Mouse (Mus musculus) midbrain, postnatal 0 days (tissue): ENCODE measurements around the gene Trcg1. TPM values are rescaled to one million over a fixed set of nuclear protein-coding genes. Genes with fewer than 3 reads are reported as not detected.

Experiments
- ATAC-seq: fragments of 200-750 bp; cut with Nextera tagmentation; 2 replicates; pipeline ENCODE4 v1.8.0; 2017; ENCODE audit warnings: moderate number of reproducible peaks, mild to moderate bottlenecking, moderate TSS enrichment, moderate library complexity; ENCODE audit not compliant: low FRiP score
- DNase-seq: peaks from one replicate; pipeline ENCODE4 v3.0.0-alpha.2; 2015; ENCODE audit warnings: low spot score
- H3K27ac ChIP-seq: fragments of 300-500 bp; sonication (generic); 2 replicates; pipeline ENCODE4 v1.5.1; 2014; ENCODE audit warnings: low read depth, mild to moderate bottlenecking, low read length, mixed read lengths
- H3K27me3 ChIP-seq: fragments of 300-500 bp; sonication (generic); 2 replicates; pipeline ENCODE4 v1.6.1; 2014; ENCODE audit warnings: low read length, control low read depth, mixed read lengths; ENCODE audit not compliant: insufficient read depth
- H3K36me3 ChIP-seq: fragments of 300-500 bp; sonication (generic); 2 replicates; pipeline ENCODE4 v1.6.1; 2014; ENCODE audit warnings: low read length, control low read depth, mixed read lengths; ENCODE audit not compliant: insufficient read depth
- H3K4me1 ChIP-seq: fragments of 300-500 bp; sonication (generic); 2 replicates; pipeline ENCODE4 v1.6.1; 2014; ENCODE audit warnings: mild to moderate bottlenecking, control low read depth, antibody characterized with exemption, low read length, mixed read lengths; ENCODE audit not compliant: insufficient read depth
- H3K4me2 ChIP-seq: fragments of 300-500 bp; sonication (generic); 2 replicates; pipeline ENCODE4 v1.6.1; 2014; ENCODE audit warnings: low read depth, mild to moderate bottlenecking, low read length, mixed read lengths; ENCODE audit not compliant: poor library complexity, severe bottlenecking
- H3K4me3 ChIP-seq: fragments of 300-500 bp; sonication (generic); 2 replicates; pipeline ENCODE4 v1.5.1; 2014; ENCODE audit warnings: low read depth, mild to moderate bottlenecking, low read length, moderate library complexity
- H3K9ac ChIP-seq: fragments of 300-500 bp; sonication (generic); replicated peaks from 2 replicates; pipeline ENCODE4 v1.6.1; 2014; ENCODE audit warnings: mild to moderate bottlenecking, low read length, moderate library complexity, mixed read lengths; ENCODE audit not compliant: poor library complexity, severe bottlenecking
- H3K9me3 ChIP-seq: fragments of 300-500 bp; sonication (generic); 2 replicates; pipeline ENCODE4 v1.6.1; 2016; ENCODE audit warnings: low read length, control low read depth
- CTCF ChIP-seq: IDR thresholded peaks from 2 replicates; pipeline ENCODE4 v1.5.1; 2016; ENCODE audit warnings: antibody characterized with exemption, mild to moderate bottlenecking
- WGBS: fragments of 180-500 bp; shearing (Covaris S2); extraction: QIAGEN DNeasy Blood & Tissue Kit; methylation state at CpG from one replicate; pipeline ENCODE4 v1.1.7; 2014; 5-methylcytosine and 5-hydroxymethylcytosine counted together
- polyA plus RNA-seq: library from polyadenylated mRNA; unstranded; fragments of >200 nt; fragmentation: Nextera tagmentation; extraction: Ambion mirVana; gene quantifications from 2 replicates; pipeline ENCODE4 v1.2.1, GENCODE M21; 2015
- total RNA-seq: library from RNA; depleted of rRNA; stranded (reverse); fragments of >200 nt; gene quantifications from 2 replicates; pipeline ENCODE4 v1.2.3, GENCODE M21; 2014

The Trcg1 gene
- total and polyA plus RNA-seq, 2 experiments from 2014 or later: not detected

DNA sequence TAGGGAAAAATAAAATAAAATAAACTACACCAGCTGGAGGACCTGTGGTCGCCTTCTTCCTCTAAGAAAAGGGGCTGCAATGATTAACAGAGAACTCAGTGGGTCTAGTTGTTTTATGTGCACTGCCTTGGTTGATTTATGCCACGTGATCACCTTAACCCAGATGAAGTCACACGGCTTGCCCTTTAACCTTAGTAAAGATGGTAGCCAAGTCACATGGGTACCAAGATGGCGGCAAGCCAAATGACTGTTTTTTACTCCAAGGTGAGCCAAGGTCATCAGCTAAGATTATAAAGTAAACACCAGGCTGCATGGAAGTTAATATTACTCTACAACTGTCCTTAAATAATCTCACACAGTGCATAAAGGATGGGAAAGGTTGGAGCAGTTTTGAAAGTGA, 6.6 kb upstream of the Trcg1 start:
- no peak overlapping the region for H3K4me3 ChIP-seq
- H3K9me3 ChIP-seq: no peaks in the 10 kb centered on the region
- TF ChIP-seq CTCF: no peak
- DNase-seq (no peak), ATAC-seq (no peak)
- H3K9ac ChIP-seq: no peak overlapping the region
- 85% methylated on average over 4 of the region's 4 CpGs for WGBS
- H3K4me1 ChIP-seq: no peaks in the 10 kb centered on the region
- H3K27me3 ChIP-seq: no peaks in the 10 kb centered on the region
- H3K27ac ChIP-seq: no peak overlapping the region
- no peak overlapping the region for H3K4me2 ChIP-seq
- no peaks in the 10 kb centered on the region for H3K36me3 ChIP-seq

DNA sequence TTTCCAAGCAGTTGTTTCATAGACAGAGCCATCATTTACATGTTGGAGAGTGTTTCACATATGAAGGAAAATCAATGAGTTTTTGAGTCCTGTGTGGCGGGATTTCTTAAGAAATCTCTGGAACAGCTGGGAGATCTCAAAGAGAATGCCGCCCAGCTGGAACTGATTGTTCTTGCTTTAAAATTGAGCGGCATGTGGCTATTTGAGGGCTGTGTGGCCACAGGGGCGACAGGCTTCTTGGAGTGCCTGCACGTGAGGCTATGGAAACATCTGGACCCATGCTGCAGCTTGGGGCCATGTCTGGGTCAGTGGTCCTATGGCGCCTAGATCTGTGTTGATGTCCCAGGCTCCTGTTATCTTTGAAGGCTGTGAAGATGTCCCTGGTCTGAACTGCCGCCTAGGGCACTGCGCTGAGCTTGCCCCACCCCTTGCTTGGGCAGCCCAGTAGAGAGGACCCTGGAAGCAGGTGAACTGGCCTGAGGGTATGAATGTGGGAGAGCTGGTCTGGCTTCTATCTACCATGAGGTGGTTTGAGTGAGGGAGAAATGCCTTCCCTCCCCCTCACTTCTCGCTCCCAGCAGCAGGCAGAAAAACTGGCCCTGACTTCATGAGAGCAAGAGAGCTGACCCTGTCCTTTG, 6.1 kb upstream of the Trcg1 start:
- no peaks in the 10 kb centered on the region for H3K27me3 ChIP-seq
- DNase-seq (no peak), ATAC-seq (no peak)
- H3K36me3 ChIP-seq: no peaks in the 10 kb centered on the region
- no peak overlapping the region for H3K4me3 ChIP-seq
- 70% methylated on average over 9 of the region's 9 CpGs for WGBS
- H3K27ac ChIP-seq: no peak overlapping the region
- TF ChIP-seq CTCF: no peak
- H3K4me2 ChIP-seq: no peak overlapping the region
- no peaks in the 10 kb centered on the region for H3K9me3 ChIP-seq
- no peaks in the 10 kb centered on the region for H3K4me1 ChIP-seq
- no peak overlapping the region for H3K9ac ChIP-seq

DNA sequence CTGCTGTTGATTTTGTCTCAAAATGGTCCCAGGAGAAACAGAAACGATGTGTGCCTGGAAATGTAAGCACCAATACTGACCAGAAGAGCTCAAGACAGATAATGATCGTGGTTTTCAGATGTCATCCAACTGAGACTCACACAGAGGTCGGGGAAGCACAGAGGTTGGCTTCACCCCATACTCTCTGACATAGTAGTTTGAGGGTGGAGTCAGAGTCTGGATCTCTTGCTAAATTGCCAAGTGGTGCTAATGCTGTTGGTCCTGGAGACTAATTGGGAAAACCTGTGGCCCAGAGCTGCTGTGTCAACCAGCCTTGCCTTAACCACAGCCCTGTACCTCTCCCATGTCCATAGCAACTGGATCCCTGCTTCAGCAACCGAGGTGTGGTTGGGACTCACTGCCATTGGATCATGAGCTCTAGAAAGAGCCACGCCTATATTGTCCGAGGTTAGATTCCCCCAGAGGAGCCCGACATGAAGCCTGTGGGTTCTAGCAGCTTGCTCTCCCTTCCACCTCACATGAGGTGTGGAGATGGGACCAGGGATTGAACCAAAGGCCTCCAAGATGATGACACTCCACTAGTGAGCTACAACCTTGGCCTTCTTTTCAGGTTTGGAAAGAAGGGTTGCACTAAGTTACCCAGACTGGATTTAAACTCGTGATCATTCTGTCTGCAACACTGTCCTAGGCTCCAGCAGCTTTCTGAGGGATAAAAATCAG, 4.7 kb upstream of the Trcg1 start:
- Histone ChIP-seq H3K4me2 (no peak overlapping the region), H3K9ac (no peak overlapping the region), H3K36me3 (no peaks in the 10 kb centered on the region), H3K4me3 (no peak overlapping the region), H3K4me1 (no peaks in the 10 kb centered on the region), H3K27me3 (no peaks in the 10 kb centered on the region), H3K9me3 (no peaks in the 10 kb centered on the region), H3K27ac (no peak overlapping the region)
- no peak for TF ChIP-seq CTCF
- ATAC-seq: no peak
- DNase-seq: no peak
- WGBS: 79% methylated on average over 8 of the region's 8 CpGs

DNA sequence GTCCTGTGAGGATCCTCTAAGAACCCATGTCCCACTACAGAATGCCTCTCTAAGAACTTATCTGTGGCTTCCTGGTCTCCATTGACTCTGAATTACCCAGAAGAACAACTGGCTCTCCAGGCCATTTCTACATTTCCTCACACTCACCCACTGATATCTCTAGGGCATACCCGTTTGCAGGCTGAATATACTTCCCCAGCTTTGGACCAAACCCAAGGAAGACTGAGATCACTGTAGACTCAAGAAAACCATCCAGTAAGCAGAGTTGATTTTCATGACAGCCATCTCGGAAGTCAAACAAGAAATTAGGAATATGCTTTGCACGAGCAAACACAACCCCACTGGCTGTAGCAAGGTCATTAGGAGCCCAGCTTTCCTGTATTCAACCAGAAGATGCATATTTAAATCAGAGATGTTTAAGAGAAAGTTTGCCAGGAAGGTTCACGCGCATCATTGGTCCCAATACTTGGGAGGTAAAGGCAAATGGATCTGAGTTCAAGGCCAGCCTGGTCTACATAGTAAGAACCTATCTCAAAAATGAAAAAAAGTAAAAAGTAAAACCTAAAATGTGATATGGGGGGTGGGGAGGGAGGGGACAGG, 3.9 kb upstream of the Trcg1 start:
- no peak for TF ChIP-seq CTCF
- Histone ChIP-seq H3K27ac (no peak overlapping the region), H3K9me3 (no peaks in the 10 kb centered on the region), H3K9ac (no peak overlapping the region), H3K4me2 (no peak overlapping the region), H3K4me1 (no peaks in the 10 kb centered on the region), H3K4me3 (no peak overlapping the region), H3K27me3 (no peaks in the 10 kb centered on the region), H3K36me3 (no peaks in the 10 kb centered on the region)
- DNase-seq (no peak), ATAC-seq (no peak)
- 91% methylated on average over 5 of the region's 5 CpGs for WGBS

DNA sequence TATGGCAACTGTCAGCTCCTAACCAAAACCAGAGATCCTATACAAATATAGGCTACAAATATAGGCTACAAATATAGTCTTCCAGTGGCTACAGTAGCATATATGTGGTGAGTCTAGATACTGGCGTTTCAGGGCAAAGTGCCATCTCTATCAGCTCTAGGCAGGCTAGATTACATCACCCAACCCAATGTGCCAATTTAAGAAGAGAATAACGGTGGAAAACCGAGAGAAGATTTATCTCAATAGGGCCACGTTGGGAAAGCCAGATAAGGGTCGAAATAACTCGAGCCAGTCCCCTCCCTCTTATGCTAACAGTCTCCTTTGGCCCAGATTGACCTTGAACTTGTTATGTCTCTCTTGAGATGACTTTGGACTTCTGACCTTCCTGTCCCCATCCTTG, 3.2 kb upstream of the Trcg1 start:
- no peaks in the 10 kb centered on the region for H3K4me1 ChIP-seq
- H3K4me2 ChIP-seq: no peak overlapping the region
- H3K4me3 ChIP-seq: no peak overlapping the region
- no peaks in the 10 kb centered on the region for H3K27me3 ChIP-seq
- DNase-seq (no peak), ATAC-seq (no peak)
- TF ChIP-seq CTCF: no peak
- H3K9ac ChIP-seq: no peak overlapping the region
- WGBS: 83% methylated on average over 6 of the region's 6 CpGs
- no peaks in the 10 kb centered on the region for H3K36me3 ChIP-seq
- no peak overlapping the region for H3K27ac ChIP-seq
- H3K9me3 ChIP-seq: no peaks in the 10 kb centered on the region

DNA sequence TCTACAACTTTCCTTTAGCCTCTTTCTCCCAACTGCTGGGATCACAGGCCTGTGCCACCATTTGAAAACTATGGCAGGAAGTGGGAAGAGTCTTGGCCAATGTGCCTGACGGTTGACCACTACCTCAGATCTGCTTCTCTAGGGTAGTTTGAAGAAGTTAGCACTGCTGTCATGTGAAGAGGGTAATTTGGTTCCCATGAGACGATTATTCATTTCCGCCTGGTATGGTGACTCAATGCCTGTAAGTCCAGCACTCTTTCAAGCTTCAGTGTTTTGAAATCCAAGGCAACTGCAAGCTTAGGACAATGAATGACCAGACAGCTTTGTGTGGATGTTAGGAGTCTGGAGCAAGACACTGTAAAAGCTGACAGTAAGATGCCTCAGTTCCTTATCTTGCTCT, 2.6 kb upstream of the Trcg1 start:
- TF ChIP-seq CTCF: no peak
- no peak for DNase-seq
- no peak for ATAC-seq
- H3K27ac ChIP-seq: no peak overlapping the region
- no peaks in the 10 kb centered on the region for H3K4me1 ChIP-seq
- 90% methylated on average over 3 of the region's 3 CpGs for WGBS
- H3K4me2 ChIP-seq: no peak overlapping the region
- no peaks in the 10 kb centered on the region for H3K36me3 ChIP-seq
- no peaks in the 10 kb centered on the region for H3K27me3 ChIP-seq
- no peaks in the 10 kb centered on the region for H3K9me3 ChIP-seq
- no peak overlapping the region for H3K4me3 ChIP-seq
- no peak overlapping the region for H3K9ac ChIP-seq
